Comparison of ENCODE assay signal across 23 mouse cellular contexts in the genomic region with DNA sequence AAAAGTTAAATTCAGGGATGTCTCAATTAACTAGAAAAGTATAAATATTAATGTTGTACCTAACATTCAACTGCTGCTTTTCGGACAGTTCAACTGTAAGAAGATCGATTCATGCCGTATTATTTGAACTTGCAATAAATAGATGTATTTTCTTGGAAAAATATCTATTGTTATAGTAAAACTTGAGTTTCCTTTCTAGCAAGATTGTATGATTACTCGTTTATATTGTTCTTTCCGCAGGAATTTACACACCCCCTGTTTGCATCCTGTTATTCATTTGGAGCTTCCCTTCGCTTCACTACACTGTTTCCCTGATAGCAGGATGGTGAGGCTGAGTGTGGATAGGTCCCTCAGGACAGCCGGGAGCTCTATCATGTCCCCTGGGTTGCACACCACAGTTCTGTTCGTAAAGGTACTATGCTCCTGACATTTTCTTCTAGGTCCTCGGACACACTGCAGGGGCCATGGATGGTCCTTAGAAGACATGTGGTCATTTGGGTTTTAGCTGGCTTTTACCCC. TPM values are rescaled to one million over a fixed set of nuclear protein-coding genes. Genes with fewer than 3 reads are reported as not detected.
DNase-seq lines count a peak whose midpoint lies in the region; ATAC-seq and TF ChIP-seq lines count a peak whose summit lies in the region.
"Had no signal": no experiment of that assay in that cellular context is flagged by ENCODE, and none has a peak within 500 bp of the region (broad histone marks: within the 10 kb centered on the region; RNA-seq: fewer than 3 reads in every experiment).

No protein-coding gene starts in this region.

- no peak overlapping the region for H3K27ac ChIP-seq in heart, embryonic 12.5 days (ENCODE audit: poor library complexity, severe bottlenecking)
- H3K27ac ChIP-seq: embryonic facial prominence, embryonic 15.5 days; limb, embryonic 13.5 days; liver, embryonic 15.5 days; midbrain, embryonic 13.5 days; neural tube, embryonic 13.5 days had no signal

- H3K36me3 ChIP-seq in heart, embryonic 12.5 days: no peaks in the 10 kb centered on the region
- H3K36me3 ChIP-seq: G1E; limb, embryonic 13.5 days; midbrain, embryonic 13.5 days; neural tube, embryonic 13.5 days had no signal

- 75% methylated on average over 9 of the region's 9 CpGs for WGBS in heart, embryonic 12.5 days
- whole genome bisulfite sequencing in lung, adult 2 months: 55% methylated on average over 9 of the region's 9 CpGs

- H3K9ac ChIP-seq in heart, embryonic 12.5 days: no peak overlapping the region
- H3K9ac ChIP-seq: embryonic facial prominence, embryonic 15.5 days; forebrain, postnatal 0 days; limb, embryonic 13.5 days; liver, embryonic 15.5 days; midbrain, embryonic 13.5 days; neural tube, embryonic 13.5 days had no signal

- TF ChIP-seq CTCF in lung, adult 2 months (IDR thresholded peaks at IDR 0.05; ENCODE audit: insufficient read depth, low read length): no peak

- TF ChIP-seq POLR2A in lung, adult 2 months (IDR thresholded peaks at IDR 0.05; ENCODE audit: borderline replicate concordance, extremely low read depth, low read depth, low read length): peak; percentile 68; the same call in 1 of the 2 replicates

- ATAC-seq in heart, embryonic 12.5 days (ENCODE audit: insufficient number of reproducible peaks, low FRiP score): no peak
- no peak for ATAC-seq in monocyte, adult 5-6 weeks (replicated peaks; ENCODE audit: insufficient number of reproducible peaks, low FRiP score, low TSS enrichment, poor library complexity, severe bottlenecking)
- ATAC-seq: activated CD4-positive, CD25-positive, alpha-beta regulatory T cell, adult 4 months; forebrain, postnatal 0 days; hindbrain, embryonic 16.5 days; intestine, embryonic 16.5 days; midbrain, embryonic 13.5 days had no signal

- peak; percentile 93 for DNase-seq in heart, adult 11 months
- DNase-seq in kidney, adult 9 months: peak; percentile 39
- DNase-seq in kidney, adult 18-20 months: no peak
- no peak for DNase-seq in lung, adult 2 months
- DNase-seq in lung, postnatal 25 days (ENCODE audit: low spot score): peak; percentile 38
- DNase-seq: adrenal gland, postnatal 25 days; cerebellum, adult 11-12 months; cerebellum, postnatal 25 days; embryo, embryonic 11 days; forebrain, postnatal 0 days; right cerebral cortex, adult 18-20 months; thymus, postnatal 14 days had no signal

- H3K4me2 ChIP-seq in heart, embryonic 12.5 days: no peak overlapping the region
- H3K4me2 ChIP-seq: embryonic facial prominence, embryonic 15.5 days; limb, embryonic 13.5 days; liver, embryonic 15.5 days; midbrain, embryonic 13.5 days; neural tube, embryonic 13.5 days had no signal

- no peak overlapping the region for H3K4me3 ChIP-seq in heart, embryonic 12.5 days
- no peak overlapping the region for H3K4me3 ChIP-seq in lung, adult 2 months (replicated peaks; ENCODE audit: extremely low read depth, low read depth, low read length)
- H3K4me3 ChIP-seq: embryonic facial prominence, embryonic 15.5 days; limb, embryonic 13.5 days; liver, embryonic 15.5 days; midbrain, embryonic 13.5 days; neural tube, embryonic 13.5 days had no signal

- no peaks in the 10 kb centered on the region for H3K9me3 ChIP-seq in heart, embryonic 12.5 days (replicated peaks)
- H3K9me3 ChIP-seq: embryonic facial prominence, embryonic 15.5 days; limb, embryonic 13.5 days; liver, embryonic 15.5 days; midbrain, embryonic 13.5 days; neural tube, embryonic 13.5 days had no signal

- no peaks in the 10 kb centered on the region for H3K27me3 ChIP-seq in heart, embryonic 12.5 days (replicated peaks)
- H3K27me3 ChIP-seq: embryonic facial prominence, embryonic 15.5 days; limb, embryonic 13.5 days; liver, embryonic 15.5 days; midbrain, embryonic 13.5 days; neural tube, embryonic 13.5 days had no signal

- no peaks in the 10 kb centered on the region for H3K4me1 ChIP-seq in heart, embryonic 12.5 days (replicated peaks)
- H3K4me1 ChIP-seq in lung, adult 2 months (ENCODE audit: control insufficient read depth, insufficient read depth, low read length): peaks cover 7% of the 10 kb centered on the region
- H3K4me1 ChIP-seq: embryonic facial prominence, embryonic 15.5 days; limb, embryonic 13.5 days; midbrain, embryonic 13.5 days; neural tube, embryonic 13.5 days had no signal

RNA-seq across cellular contexts. Expression of a gene that starts 12.2 kb away (rescaled TPM):
- polyA plus RNA-seq in heart, embryonic 12.5 days (2016; fragmentation: Nextera tagmentation; extraction: Ambion mirVana): 2.2 and 2.6 TPM in 2 replicates
- 31.6 and 37.1 TPM in 2 replicates for polyA plus RNA-seq in lung, adult 2 months (2012; rRNA removed)
- 8.4 to 36.3 TPM (median 31.8 TPM) in 3 replicates for total RNA-seq in monocyte, adult 5-6 weeks (2017)
- polyA plus RNA-seq: G1E had no signal

Comparison
In these comparisons a context has a peak if more than half of its experiments do, and no peak if none do; other contexts are left out.
1. DNase-seq: peak in heart, adult 11 months (single experiment), kidney, adult 9 months (single experiment) and lung, postnatal 25 days (single experiment); none in kidney, adult 18-20 months (single experiment) and lung, adult 2 months (single experiment).